Mouse (Mus musculus): ENCODE measurements at regions not wholly inside any gene's neighbourhood (a gene's known extent, or its start where the extent isn't known, plus 50 kb on each side); places are given as distances from the start of the nearest gene placed in this dataset.

- Histone ChIP-seq H3K9ac (ENCODE audit: low read depth, low read length) (no peak overlapping the region), H3K27ac (ENCODE audit: low read depth, low read length) (no peak overlapping the region), H3K4me3 (ENCODE audit: low read depth, low read length) (no peak overlapping the region), H3K4me1 (ENCODE audit: control insufficient read depth, insufficient read depth, low read length) (no peaks in the 10 kb centered on the region), H3K9me3 (replicated peaks; ENCODE audit: control insufficient read depth, low read length) (no peaks in the 10 kb centered on the region), H3K36me3 (ENCODE audit: control insufficient read depth, insufficient read depth, low read length) (no peaks in the 10 kb centered on the region), H3K4me2 (no peak overlapping the region), H3K27me3 (ENCODE audit: control insufficient read depth, insufficient read depth, low read length) (no peaks in the 10 kb centered on the region)
- WGBS (ENCODE audit: insufficient replicate concordance): 83% methylated on average over 2 of the region's 2 CpGs
- no peak for ATAC-seq (replicated peaks; ENCODE audit: insufficient number of reproducible peaks, low FRiP score, low TSS enrichment)
Observed at GRCm38 (mm10) chr17:88191444-88191843, 126.4 kb upstream of the Fbxo11 start.

- 89% methylated on average over 16 of the region's 16 CpGs for WGBS (ENCODE audit: insufficient replicate concordance)
- Histone ChIP-seq H3K4me1 (ENCODE audit: control insufficient read depth, insufficient read depth, low read length) (no peaks in the 10 kb centered on the region), H3K4me3 (ENCODE audit: low read depth, low read length) (no peak overlapping the region), H3K27me3 (ENCODE audit: control insufficient read depth, insufficient read depth, low read length) (no peaks in the 10 kb centered on the region), H3K4me2 (no peak overlapping the region), H3K27ac (ENCODE audit: low read depth, low read length) (no peak overlapping the region), H3K9me3 (replicated peaks; ENCODE audit: control insufficient read depth, low read length) (no peaks in the 10 kb centered on the region), H3K9ac (ENCODE audit: low read depth, low read length) (no peak overlapping the region), H3K36me3 (ENCODE audit: control insufficient read depth, insufficient read depth, low read length) (no peaks in the 10 kb centered on the region)
- no peak for ATAC-seq (replicated peaks; ENCODE audit: insufficient number of reproducible peaks, low FRiP score, low TSS enrichment)
Observed at GRCm38 (mm10) chr17:88191930-88192807, 127.1 kb upstream of the Fbxo11 start.

DNA sequence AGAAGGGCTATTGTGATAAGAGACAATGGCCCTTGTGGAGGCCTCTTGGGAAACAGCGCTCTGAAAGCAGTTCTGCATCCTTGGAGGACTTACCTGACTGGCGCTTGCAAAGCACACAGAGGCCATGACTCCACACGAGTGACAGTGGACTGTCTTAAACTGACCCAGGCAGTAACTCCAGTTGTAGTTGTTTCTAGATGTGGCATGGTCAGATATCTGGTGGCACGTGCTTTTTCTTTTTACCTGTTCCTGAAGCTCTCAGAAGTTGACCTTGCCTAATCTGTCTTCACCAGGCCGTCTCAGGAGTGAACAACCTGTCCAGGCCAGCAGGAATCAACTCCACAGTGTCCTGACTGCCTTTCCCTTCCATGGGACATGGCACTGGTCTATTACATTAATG is 129.6 kb upstream of the Fbxo11 start:
- Histone ChIP-seq H3K9me3 (replicated peaks; ENCODE audit: control insufficient read depth, low read length) (no peaks in the 10 kb centered on the region), H3K4me1 (ENCODE audit: control insufficient read depth, insufficient read depth, low read length) (no peaks in the 10 kb centered on the region), H3K27ac (ENCODE audit: low read depth, low read length) (no peak overlapping the region), H3K9ac (ENCODE audit: low read depth, low read length) (no peak overlapping the region), H3K27me3 (ENCODE audit: control insufficient read depth, insufficient read depth, low read length) (no peaks in the 10 kb centered on the region), H3K4me3 (ENCODE audit: low read depth, low read length) (no peak overlapping the region), H3K4me2 (no peak overlapping the region), H3K36me3 (ENCODE audit: control insufficient read depth, insufficient read depth, low read length) (no peaks in the 10 kb centered on the region)
- 73% methylated on average over 5 of the region's 5 CpGs for WGBS (ENCODE audit: insufficient replicate concordance)
- no peak for ATAC-seq (replicated peaks; ENCODE audit: insufficient number of reproducible peaks, low FRiP score, low TSS enrichment)

DNA sequence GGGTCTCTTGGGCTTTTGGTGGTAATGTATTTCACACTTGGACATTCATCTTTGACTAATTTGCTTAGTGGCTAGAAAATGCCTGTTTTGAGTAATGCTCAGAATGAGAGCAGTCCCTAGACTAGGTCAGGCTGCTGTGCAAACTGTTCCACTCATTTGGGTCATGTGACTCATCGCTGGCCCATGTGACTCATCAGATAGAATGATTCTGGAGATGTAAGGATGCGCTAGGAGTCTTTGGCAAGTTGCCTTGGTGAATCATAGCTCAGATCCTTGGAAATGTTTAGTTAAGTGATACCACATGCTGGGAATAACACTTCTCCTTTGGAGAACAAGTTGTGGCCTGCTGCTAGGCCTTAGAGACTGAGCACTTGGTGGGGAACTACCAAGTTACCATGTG is 130.2 kb upstream of the Fbxo11 start:
- no peaks in the 10 kb centered on the region for H3K27me3 ChIP-seq (ENCODE audit: control insufficient read depth, insufficient read depth, low read length)
- no peak overlapping the region for H3K27ac ChIP-seq (ENCODE audit: low read depth, low read length)
- H3K4me2 ChIP-seq: no peak overlapping the region
- H3K9ac ChIP-seq (ENCODE audit: low read depth, low read length): no peak overlapping the region
- H3K4me1 ChIP-seq (ENCODE audit: control insufficient read depth, insufficient read depth, low read length): no peaks in the 10 kb centered on the region
- no peaks in the 10 kb centered on the region for H3K36me3 ChIP-seq (ENCODE audit: control insufficient read depth, insufficient read depth, low read length)
- no peak for ATAC-seq (replicated peaks; ENCODE audit: insufficient number of reproducible peaks, low FRiP score, low TSS enrichment)
- 85% methylated on average over 2 of the region's 2 CpGs for WGBS (ENCODE audit: insufficient replicate concordance)
- no peaks in the 10 kb centered on the region for H3K9me3 ChIP-seq (replicated peaks; ENCODE audit: control insufficient read depth, low read length)
- H3K4me3 ChIP-seq (ENCODE audit: low read depth, low read length): no peak overlapping the region

DNA sequence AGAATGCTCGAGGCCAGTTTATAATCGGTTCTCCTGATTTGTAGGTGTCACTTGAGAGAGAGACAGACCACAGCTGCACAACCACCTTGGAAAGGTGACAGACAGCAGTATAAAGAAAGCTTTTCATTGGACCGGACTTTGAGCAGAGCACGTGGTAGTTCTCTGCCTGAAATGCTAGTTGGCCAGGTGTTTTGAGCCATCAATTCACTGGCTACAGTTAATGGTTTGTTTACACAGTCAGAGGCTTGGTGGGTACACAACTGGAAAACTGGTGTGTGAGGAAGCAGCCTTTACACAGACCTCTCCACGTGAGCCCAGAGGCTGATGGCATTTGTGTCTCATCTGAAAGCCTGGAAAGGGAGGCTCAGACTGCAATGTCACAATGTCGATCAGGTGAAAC is 130.8 kb upstream of the Fbxo11 start:
- WGBS (ENCODE audit: insufficient replicate concordance): 75% methylated on average over 6 of the region's 6 CpGs
- Histone ChIP-seq H3K9ac (ENCODE audit: low read depth, low read length) (no peak overlapping the region), H3K36me3 (ENCODE audit: control insufficient read depth, insufficient read depth, low read length) (no peaks in the 10 kb centered on the region), H3K4me3 (ENCODE audit: low read depth, low read length) (no peak overlapping the region), H3K4me2 (no peak overlapping the region), H3K4me1 (ENCODE audit: control insufficient read depth, insufficient read depth, low read length) (no peaks in the 10 kb centered on the region), H3K27ac (ENCODE audit: low read depth, low read length) (no peak overlapping the region), H3K27me3 (ENCODE audit: control insufficient read depth, insufficient read depth, low read length) (no peaks in the 10 kb centered on the region), H3K9me3 (replicated peaks; ENCODE audit: control insufficient read depth, low read length) (no peaks in the 10 kb centered on the region)
- ATAC-seq (replicated peaks; ENCODE audit: insufficient number of reproducible peaks, low FRiP score, low TSS enrichment): no peak

DNA sequence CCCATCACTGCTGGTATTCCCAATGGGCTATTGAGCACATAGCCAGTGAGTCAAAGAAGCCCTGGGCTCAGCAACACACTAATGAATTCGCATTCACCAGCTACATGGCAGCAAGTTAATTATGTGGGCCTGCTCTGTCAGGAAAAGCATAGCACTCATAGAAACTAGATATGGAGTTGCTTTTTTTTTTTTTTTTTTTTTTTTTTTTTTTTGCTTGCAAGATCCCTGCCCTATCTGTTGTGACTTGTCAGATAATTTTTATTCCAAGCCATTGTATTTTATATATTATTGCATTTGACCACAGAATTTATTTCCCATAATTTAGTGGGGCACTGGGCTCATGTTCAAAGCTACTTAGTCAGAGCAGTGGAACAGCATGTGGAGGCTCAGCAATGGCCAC is 131.2 kb upstream of the Fbxo11 start:
- Histone ChIP-seq H3K4me2 (no peak overlapping the region), H3K27ac (ENCODE audit: low read depth, low read length) (no peak overlapping the region), H3K4me3 (ENCODE audit: low read depth, low read length) (no peak overlapping the region), H3K9me3 (replicated peaks; ENCODE audit: control insufficient read depth, low read length) (no peaks in the 10 kb centered on the region), H3K27me3 (ENCODE audit: control insufficient read depth, insufficient read depth, low read length) (no peaks in the 10 kb centered on the region), H3K36me3 (ENCODE audit: control insufficient read depth, insufficient read depth, low read length) (no peaks in the 10 kb centered on the region), H3K4me1 (ENCODE audit: control insufficient read depth, insufficient read depth, low read length) (no peaks in the 10 kb centered on the region), H3K9ac (ENCODE audit: low read depth, low read length) (no peak overlapping the region)
- no peak for ATAC-seq (replicated peaks; ENCODE audit: insufficient number of reproducible peaks, low FRiP score, low TSS enrichment)
- WGBS (ENCODE audit: insufficient replicate concordance): 72% methylated on average over 1 of the region's 1 CpGs

GRCm38 (mm10) chr17:88197381-88197780 is 132.3 kb upstream of the Fbxo11 start:
- H3K9ac ChIP-seq (ENCODE audit: low read depth, low read length): no peak overlapping the region
- H3K4me1 ChIP-seq (ENCODE audit: control insufficient read depth, insufficient read depth, low read length): no peaks in the 10 kb centered on the region
- 50% methylated on average over 3 of the region's 3 CpGs for WGBS (ENCODE audit: insufficient replicate concordance)
- H3K4me3 ChIP-seq (ENCODE audit: low read depth, low read length): no peak overlapping the region
- no peak overlapping the region for H3K4me2 ChIP-seq
- no peaks in the 10 kb centered on the region for H3K27me3 ChIP-seq (ENCODE audit: control insufficient read depth, insufficient read depth, low read length)
- no peaks in the 10 kb centered on the region for H3K36me3 ChIP-seq (ENCODE audit: control insufficient read depth, insufficient read depth, low read length)
- ATAC-seq (replicated peaks; ENCODE audit: insufficient number of reproducible peaks, low FRiP score, low TSS enrichment): no peak
- no peaks in the 10 kb centered on the region for H3K9me3 ChIP-seq (replicated peaks; ENCODE audit: control insufficient read depth, low read length)
- no peak overlapping the region for H3K27ac ChIP-seq (ENCODE audit: low read depth, low read length)

GRCm38 (mm10) chr17:88201249-88201970 is 136.3 kb upstream of the Fbxo11 start:
- Histone ChIP-seq H3K9ac (ENCODE audit: low read depth, low read length) (no peak overlapping the region), H3K36me3 (ENCODE audit: control insufficient read depth, insufficient read depth, low read length) (no peaks in the 10 kb centered on the region), H3K27me3 (ENCODE audit: control insufficient read depth, insufficient read depth, low read length) (no peaks in the 10 kb centered on the region), H3K4me1 (ENCODE audit: control insufficient read depth, insufficient read depth, low read length) (no peaks in the 10 kb centered on the region), H3K4me3 (ENCODE audit: low read depth, low read length) (no peak overlapping the region), H3K9me3 (replicated peaks; ENCODE audit: control insufficient read depth, low read length) (no peaks in the 10 kb centered on the region), H3K4me2 (no peak overlapping the region), H3K27ac (ENCODE audit: low read depth, low read length) (no peak overlapping the region)
- no peak for ATAC-seq (replicated peaks; ENCODE audit: insufficient number of reproducible peaks, low FRiP score, low TSS enrichment)
- 79% methylated on average over 12 of the region's 12 CpGs for WGBS (ENCODE audit: insufficient replicate concordance)
